8 mouse cellular contexts compared by ENCODE assay signal in the genomic region with DNA sequence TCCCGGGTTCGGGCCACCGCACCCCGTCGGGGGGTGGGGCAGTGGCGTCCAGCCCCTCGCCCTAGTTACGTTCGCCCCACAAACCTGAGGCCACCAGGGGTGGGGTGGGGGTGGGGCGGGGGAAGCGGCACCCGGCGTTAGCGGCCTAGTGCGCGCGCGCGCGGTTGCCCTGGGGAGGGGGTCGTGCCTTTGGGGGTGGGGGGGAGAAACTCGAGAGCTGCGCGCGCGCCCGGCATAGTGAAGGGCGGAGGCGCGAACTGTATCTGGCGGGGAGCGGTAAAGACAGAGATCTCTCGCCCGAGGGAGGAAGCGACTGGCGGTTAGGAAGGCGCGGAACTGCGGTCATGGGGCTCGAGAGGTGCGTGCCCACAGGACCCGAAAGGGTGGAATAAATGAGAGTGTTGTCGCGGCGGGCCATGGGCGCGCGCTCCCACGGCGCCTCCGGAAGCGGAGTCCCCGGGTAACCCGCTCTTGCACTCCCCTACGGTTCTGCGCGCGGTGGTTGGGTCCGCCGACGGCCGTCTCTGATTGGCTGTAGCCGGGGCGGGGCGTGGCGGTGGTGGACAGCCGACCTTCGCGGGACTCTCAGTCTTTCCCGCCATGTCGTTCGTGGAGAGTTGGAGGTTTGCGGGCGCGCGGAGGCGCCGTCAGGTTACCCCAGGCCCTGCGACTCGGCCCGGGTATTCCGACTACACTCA. TPM values are rescaled to one million over a fixed set of nuclear protein-coding genes. Genes with fewer than 3 reads are reported as not detected.
DNase-seq lines count a peak whose midpoint lies in the region; ATAC-seq and TF ChIP-seq lines count a peak whose summit lies in the region.

A gene (plus strand): TSS at position 204 of the 698 bp plus-strand sequence.

- peak within 1 kb of the TSS; percentile 80 to 91 (median 90) for H3K4me3 ChIP-seq in CH12.LX (replicated peaks in 1 of 3; ENCODE audit: low read depth in 2 of 3, low read length in 2 of 3, poor library complexity in 1 of 3)
- H3K4me3 ChIP-seq in forebrain, embryonic 11.5 days (ENCODE audit: low read depth, low read length), result peak within 1 kb of the TSS; percentile 86
- peak within 1 kb of the TSS; percentile 97 for H3K4me3 ChIP-seq in heart, embryonic 16.5 days (ENCODE audit: low read length)
- peak within 1 kb of the TSS; percentile 82 for H3K4me3 ChIP-seq in liver, embryonic 15.5 days (replicated peaks)
- H3K4me3 ChIP-seq in neural tube, embryonic 12.5 days, result peak within 1 kb of the TSS; percentile 82

- peaks cover 10 to 36% of the 10 kb centered on the region in 2 experiments for H3K36me3 ChIP-seq in CH12.LX (replicated peaks in 1 of 2; ENCODE audit: control insufficient read depth in 1 of 2, insufficient read depth in 1 of 2, low read length in 1 of 2)
- H3K36me3 ChIP-seq in forebrain, embryonic 11.5 days (ENCODE audit: control insufficient read depth, insufficient read depth, low read length), result peaks cover 7% of the 10 kb centered on the region; the same call in 1 of the 2 replicates
- peaks cover 17% of the 10 kb centered on the region for H3K36me3 ChIP-seq in heart, embryonic 16.5 days (ENCODE audit: control insufficient read depth, insufficient read depth)
- peaks cover 22% of the 10 kb centered on the region for H3K36me3 ChIP-seq in liver, embryonic 15.5 days (replicated peaks)
- peaks cover 15% of the 10 kb centered on the region for H3K36me3 ChIP-seq in neural tube, embryonic 12.5 days

- no peak for TF ChIP-seq EP300 in CH12.LX (IDR thresholded peaks at IDR 0.05; ENCODE audit: low read length)

- in situ Hi-C loops in CH12.LX (cut with MboI; ENCODE audit: low pct_ligation_motif_present, low pct_unique_long_range_greater_than_20kb, low sequenced_read_pairs), result no loop called here

- dilution Hi-C loops in CH12.LX (cut with MboI; ENCODE audit: extremely low pct_ligation_motif_present, extremely low pct_unique_long_range_greater_than_20kb, low sequenced_read_pairs), result no loop called here

- no peak for TF ChIP-seq RAD21 in CH12.LX (IDR thresholded peaks at IDR 0.05; ENCODE audit: low read depth, low read length)

- H3K4me1 ChIP-seq in CH12.LX (ENCODE audit: control insufficient read depth in 1 of 2, insufficient read depth in 2 of 2), result peaks cover 0 to 32% of the 10 kb centered on the region in 2 experiments; a peak in 2 of 4 replicates
- no peaks in the 10 kb centered on the region for H3K4me1 ChIP-seq in forebrain, embryonic 11.5 days (replicated peaks; ENCODE audit: control insufficient read depth, insufficient read depth, low read length)
- peaks cover 15% of the 10 kb centered on the region for H3K4me1 ChIP-seq in heart, embryonic 16.5 days (ENCODE audit: control insufficient read depth, insufficient read depth, low read length)
- peaks cover 24% of the 10 kb centered on the region for H3K4me1 ChIP-seq in liver, embryonic 15.5 days (replicated peaks)
- H3K4me1 ChIP-seq in neural tube, embryonic 12.5 days, result peaks cover 15% of the 10 kb centered on the region

- H3K27me3 ChIP-seq in CH12.LX (replicated peaks), result no peaks in the 10 kb centered on the region
- H3K27me3 ChIP-seq in forebrain, embryonic 11.5 days (ENCODE audit: control insufficient read depth, insufficient read depth, low read length), result no peaks in the 10 kb centered on the region
- H3K27me3 ChIP-seq in heart, embryonic 16.5 days (ENCODE audit: control insufficient read depth, insufficient read depth, low read length), result no peaks in the 10 kb centered on the region
- no peaks in the 10 kb centered on the region for H3K27me3 ChIP-seq in liver, embryonic 15.5 days
- H3K27me3 ChIP-seq in neural tube, embryonic 12.5 days (replicated peaks), result no peaks in the 10 kb centered on the region

- H3K9me3 ChIP-seq in CH12.LX (replicated peaks; ENCODE audit: low read length), result no peaks in the 10 kb centered on the region
- H3K9me3 ChIP-seq in forebrain, embryonic 11.5 days (ENCODE audit: control insufficient read depth, low read length), result no peaks in the 10 kb centered on the region
- no peaks in the 10 kb centered on the region for H3K9me3 ChIP-seq in heart, embryonic 16.5 days (replicated peaks; ENCODE audit: control insufficient read depth, low read length)
- no peaks in the 10 kb centered on the region for H3K9me3 ChIP-seq in liver, embryonic 15.5 days (replicated peaks)
- H3K9me3 ChIP-seq in neural tube, embryonic 12.5 days, result no peaks in the 10 kb centered on the region

- peaks cover 52% of the 10 kb centered on the region for H3K79me2 ChIP-seq in CH12.LX (replicated peaks; ENCODE audit: control insufficient read depth, extremely low read depth, insufficient read depth, poor library complexity, severe bottlenecking)

- H3K4me2 ChIP-seq in CH12.LX (ENCODE audit: insufficient read depth, low read depth, poor library complexity, severe bottlenecking), result peak within 1 kb of the TSS; percentile 92
- peak within 1 kb of the TSS; percentile 63 for H3K4me2 ChIP-seq in forebrain, embryonic 11.5 days (ENCODE audit: low read depth, low read length, severe bottlenecking)
- H3K4me2 ChIP-seq in heart, embryonic 16.5 days (ENCODE audit: low read depth, low read length), result peak within 1 kb of the TSS; percentile 84
- H3K4me2 ChIP-seq in liver, embryonic 15.5 days, result peak within 1 kb of the TSS; percentile 93
- H3K4me2 ChIP-seq in neural tube, embryonic 12.5 days (replicated peaks), result peak within 1 kb of the TSS; percentile 65

- peak; percentile 90 for TF ChIP-seq POLR2A in CH12.LX (IDR thresholded peaks at IDR 0.05; ENCODE audit: low read depth, low read length)

- H3K27ac ChIP-seq in CH12.LX (ENCODE audit: insufficient read depth, low read depth), result peak within 1 kb of the TSS; percentile 82
- H3K27ac ChIP-seq in forebrain, embryonic 11.5 days (ENCODE audit: low read depth, low read length), result peak within 1 kb of the TSS; percentile 90
- peak within 1 kb of the TSS; percentile 95 for H3K27ac ChIP-seq in heart, embryonic 16.5 days (ENCODE audit: low read length)
- peak within 1 kb of the TSS; percentile 97 for H3K27ac ChIP-seq in liver, embryonic 15.5 days (replicated peaks)
- peak within 1 kb of the TSS; percentile 81 for H3K27ac ChIP-seq in neural tube, embryonic 12.5 days

- TF ChIP-seq CTCF in CH12.LX (conservative IDR thresholded peaks at IDR 0.05 in 1 of 2, IDR thresholded peaks at IDR 0.05 in 1 of 2; ENCODE audit: low read depth in 2 of 2, low read length in 2 of 2), result no peak

- H3K9ac ChIP-seq in CH12.LX (ENCODE audit: insufficient read depth, low read depth), result peak within 1 kb of the TSS; percentile 99
- peak within 1 kb of the TSS; percentile 92 for H3K9ac ChIP-seq in forebrain, embryonic 11.5 days (ENCODE audit: low read length)
- peak within 1 kb of the TSS; percentile 95 for H3K9ac ChIP-seq in heart, embryonic 16.5 days (ENCODE audit: low read length)
- H3K9ac ChIP-seq in liver, embryonic 15.5 days, result peak within 1 kb of the TSS; percentile 87
- H3K9ac ChIP-seq in neural tube, embryonic 12.5 days, result peak within 1 kb of the TSS; percentile 74

- peak; percentile 92 for ATAC-seq in forebrain, embryonic 11.5 days (replicated peaks; ENCODE audit: low FRiP score)
- peak; percentile 90 for ATAC-seq in heart, embryonic 16.5 days (replicated peaks; ENCODE audit: extremely low read depth, insufficient read depth, low FRiP score)
- ATAC-seq in liver, embryonic 15.5 days (ENCODE audit: insufficient read depth), result peak; percentile 74
- ATAC-seq in neural tube, embryonic 12.5 days (ENCODE audit: low FRiP score, low read depth), result peak; percentile 92

- peak; percentile 88 for DNase-seq in CH12.LX (ENCODE audit: extremely low read depth)
- DNase-seq in c-Kit-positive CD71-positive TER-119-negative erythroid progenitor cells, embryonic 14.5 days (ENCODE audit: low read depth), result peak; percentile 87
- peak; percentile 98 for DNase-seq in forebrain, embryonic 11.5 days (ENCODE audit: low spot score)
- peak; percentile 98 to 99 for DNase-seq in kidney, postnatal 36 days
- peak; percentile 86 for DNase-seq in telencephalon, adult 2 months (ENCODE audit: low read depth, low spot score)

- WGBS in forebrain, embryonic 11.5 days, result under 1% methylated on average over 47 of the region's 82 CpGs
- WGBS in heart, embryonic 16.5 days, result under 1% methylated on average over 81 of the region's 82 CpGs
- WGBS in liver, embryonic 15.5 days (ENCODE audit: insufficient replicate concordance), result under 1% methylated on average over 82 of the region's 82 CpGs
- WGBS in neural tube, embryonic 12.5 days, result under 1% methylated on average over 82 of the region's 82 CpGs

TF ChIP-seq in CH12.LX, 34 proteins besides CTCF, POLR2A, EP300 and RAD21 (continues in another document):
- TF ChIP-seq JUND (conservative IDR thresholded peaks at IDR 0.05; ENCODE audit: low read depth, low read length), result no peak
- no peak for TF ChIP-seq UBTF (IDR thresholded peaks at IDR 0.05; ENCODE audit: low read depth, low read length)
- no peak for TF ChIP-seq JUN (IDR thresholded peaks at IDR 0.05; ENCODE audit: insufficient read depth, low read depth, low read length)
- no peak for TF ChIP-seq USF2 (conservative IDR thresholded peaks at IDR 0.05; ENCODE audit: low read depth, low read length)
- no peak for TF ChIP-seq ZC3H11A (IDR thresholded peaks at IDR 0.05; ENCODE audit: low read depth, low read length)
- no peak for TF ChIP-seq ZKSCAN1 (IDR thresholded peaks at IDR 0.05; ENCODE audit: borderline replicate concordance, low read depth, low read length)
- peak; percentile 76; the same call in 1 of the 2 replicates for TF ChIP-seq MAX (IDR thresholded peaks at IDR 0.05; ENCODE audit: low read length)
- TF ChIP-seq IRF4 (IDR thresholded peaks at IDR 0.05; ENCODE audit: low read depth, low read length), result peak; percentile 14; the same call in 1 of the 2 replicates
- peak; percentile 93 for TF ChIP-seq ZMIZ1 (IDR thresholded peaks at IDR 0.05; ENCODE audit: low read depth, low read length)
- TF ChIP-seq ZNF384 (IDR thresholded peaks at IDR 0.05; ENCODE audit: low read depth, low read length), result no peak
- no peak for TF ChIP-seq GABPA (IDR thresholded peaks at IDR 0.05; ENCODE audit: insufficient replicate concordance, low read depth, low read length)
- TF ChIP-seq MYC (IDR thresholded peaks at IDR 0.05; ENCODE audit: low read depth, low read length), result no peak
- peak; percentile 94 for TF ChIP-seq E2F4 (IDR thresholded peaks at IDR 0.05; ENCODE audit: insufficient replicate concordance, low read depth, low read length)
- TF ChIP-seq NELFE (IDR thresholded peaks at IDR 0.05; ENCODE audit: low read depth, low read length), result peak; percentile 92
- TF ChIP-seq RCOR1 (conservative IDR thresholded peaks at IDR 0.05; ENCODE audit: low read depth, low read length), result no peak; the same call in 1 of the 2 replicates

RNA-seq across cellular contexts. Expression of the gene that starts here (rescaled TPM):
- total RNA-seq in CH12.LX (2012; rRNA removed) (29.1 and 29.3 TPM in 2 replicates), CH12.LX (2014; rRNA removed) (54.4 and 54.5 TPM in 2 replicates)
- polyA plus RNA-seq in CH12.LX (2012; ENCODE audit: insufficient read length, low read depth), result 43.7 and 47.8 TPM in 2 replicates
- 85.8 and 90.0 TPM in 2 replicates for polyA plus RNA-seq in forebrain, embryonic 11.5 days (2014; fragmentation: Nextera tagmentation; extraction: Ambion mirVana)
- polyA plus RNA-seq in heart, embryonic 16.5 days (2015; fragmentation: Nextera tagmentation; extraction: Ambion mirVana), result 28.8 and 39.8 TPM in 2 replicates
- polyA plus RNA-seq in liver, embryonic 15.5 days (2015; fragmentation: Nextera tagmentation; extraction: Ambion mirVana), result 24.0 and 26.9 TPM in 2 replicates
- polyA plus RNA-seq in neural tube, embryonic 12.5 days (2016; fragmentation: Nextera tagmentation; extraction: Ambion mirVana), result 43.7 and 46.4 TPM in 2 replicates

Comparison
In these comparisons a context has a peak if more than half of its experiments do, and no peak if none do; other contexts are left out.
1. Peak in every context shown above with its lines: DNase-seq, ATAC-seq, H3K4me3 ChIP-seq and H3K27ac ChIP-seq.